Mouse (Mus musculus): ENCODE measurements at regions not wholly inside any gene's neighbourhood (a gene's known extent, or its start where the extent isn't known, plus 50 kb on each side); places are given as distances from the start of the nearest gene placed in this dataset.

DNA sequence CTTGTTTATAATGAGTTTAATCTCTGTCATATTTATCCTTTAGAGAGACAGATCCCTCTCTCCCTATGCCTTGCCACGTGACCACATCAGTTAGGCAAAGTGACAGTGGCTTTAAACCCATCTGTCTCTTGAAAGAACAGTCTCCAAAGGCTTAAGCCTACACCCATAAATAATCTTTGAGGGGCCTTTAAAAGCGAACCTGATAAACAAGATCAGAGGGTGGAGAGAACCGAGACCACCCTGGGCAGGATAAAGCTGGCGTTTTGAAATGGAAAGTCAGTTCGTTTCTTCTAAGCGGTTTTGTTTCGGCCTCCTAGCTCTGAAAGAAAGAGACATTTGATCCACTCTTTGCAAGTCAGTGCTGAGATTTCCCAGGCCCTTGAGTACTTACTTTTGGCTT lies 149.5 kb downstream of the Ackr3 start:
- no peaks in the 10 kb centered on the region for H3K4me1 ChIP-seq (ENCODE audit: insufficient read depth, low read depth, low read length)
- DNase-seq (ENCODE audit: low spot score), result no peak
- no peak overlapping the region for H3K9ac ChIP-seq (replicated peaks; ENCODE audit: low read depth)
- H3K36me3 ChIP-seq (ENCODE audit: insufficient read depth, low read length), result no peaks in the 10 kb centered on the region
- no peaks in the 10 kb centered on the region for H3K9me3 ChIP-seq (ENCODE audit: low read length)
- no peak overlapping the region for H3K4me3 ChIP-seq (ENCODE audit: low read depth, low read length)
- ATAC-seq, result no peak
- WGBS, result 31% methylated on average over 7 of the region's 7 CpGs
- TF ChIP-seq EP300 (IDR thresholded peaks at IDR 0.05) (no peak), CTCF (IDR thresholded peaks at IDR 0.05) (no peak)
- no peaks in the 10 kb centered on the region for H3K27me3 ChIP-seq (replicated peaks; ENCODE audit: insufficient read depth, low read length)
- H3K27ac ChIP-seq (ENCODE audit: low read length), result no peak overlapping the region
- no peak overlapping the region for H3K4me2 ChIP-seq (replicated peaks; ENCODE audit: low read depth, low read length)

DNA sequence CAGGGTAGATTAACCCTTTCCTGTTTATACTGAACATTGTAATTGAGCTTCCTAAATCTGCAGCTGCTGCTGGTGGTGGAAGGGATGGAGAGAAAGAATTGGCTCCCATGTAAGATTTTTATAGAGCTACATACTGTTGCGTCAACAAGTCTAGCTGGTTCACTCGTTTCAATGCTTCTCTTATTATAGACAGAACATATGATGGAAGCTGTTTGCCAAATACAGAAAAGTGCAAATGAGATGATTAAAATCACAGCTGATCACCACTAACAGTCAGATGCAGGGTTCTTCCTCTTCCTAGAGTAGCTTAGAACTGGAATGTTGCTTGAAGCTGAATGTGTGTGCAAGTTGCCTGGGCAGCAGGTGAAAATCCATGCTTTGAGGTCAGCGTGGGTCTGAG lies 152.8 kb downstream of the Ackr3 start:
- no peaks in the 10 kb centered on the region for H3K4me1 ChIP-seq (ENCODE audit: insufficient read depth, low read depth, low read length)
- H3K27me3 ChIP-seq (replicated peaks; ENCODE audit: insufficient read depth, low read length), result no peaks in the 10 kb centered on the region
- DNase-seq (ENCODE audit: low spot score), result no peak
- TF ChIP-seq CTCF (IDR thresholded peaks at IDR 0.05) (no peak), EP300 (IDR thresholded peaks at IDR 0.05) (no peak)
- no peaks in the 10 kb centered on the region for H3K9me3 ChIP-seq (ENCODE audit: low read length)
- no peaks in the 10 kb centered on the region for H3K36me3 ChIP-seq (ENCODE audit: insufficient read depth, low read length)
- ATAC-seq, result no peak
- H3K9ac ChIP-seq (replicated peaks; ENCODE audit: low read depth), result no peak overlapping the region
- no peak overlapping the region for H3K4me2 ChIP-seq (replicated peaks; ENCODE audit: low read depth, low read length)
- H3K27ac ChIP-seq (ENCODE audit: low read length), result no peak overlapping the region
- no peak overlapping the region for H3K4me3 ChIP-seq (ENCODE audit: low read depth, low read length)
- WGBS, result 68% methylated on average over 3 of the region's 3 CpGs

DNA sequence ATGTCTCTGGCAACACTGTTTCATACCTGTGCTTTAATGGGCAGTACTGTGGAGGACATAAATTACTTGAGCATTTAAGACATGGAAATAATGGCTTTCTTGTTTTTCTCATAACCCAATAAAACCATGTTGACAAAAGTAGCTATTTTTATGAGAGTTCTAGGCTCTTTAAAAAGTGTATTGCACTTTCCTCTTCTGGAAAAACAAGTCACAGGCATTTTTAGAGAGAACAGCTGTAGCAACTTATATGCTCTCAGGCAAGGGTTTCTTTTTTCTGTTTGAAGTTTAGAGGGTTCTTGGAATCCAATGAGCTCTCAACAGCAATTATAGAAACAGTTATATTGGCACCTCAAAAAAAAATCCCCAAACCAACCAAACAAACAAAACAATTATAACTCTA lies 153.6 kb downstream of the Ackr3 start:
- no peak overlapping the region for H3K9ac ChIP-seq (replicated peaks; ENCODE audit: low read depth)
- no peak for TF ChIP-seq CTCF (IDR thresholded peaks at IDR 0.05)
- TF ChIP-seq EP300 (IDR thresholded peaks at IDR 0.05), result no peak
- H3K4me3 ChIP-seq (ENCODE audit: low read depth, low read length), result no peak overlapping the region
- H3K4me1 ChIP-seq (ENCODE audit: insufficient read depth, low read depth, low read length), result no peaks in the 10 kb centered on the region
- no peak overlapping the region for H3K27ac ChIP-seq (ENCODE audit: low read length)
- no peaks in the 10 kb centered on the region for H3K9me3 ChIP-seq (ENCODE audit: low read length)
- no peaks in the 10 kb centered on the region for H3K36me3 ChIP-seq (ENCODE audit: insufficient read depth, low read length)
- DNase-seq (ENCODE audit: low spot score), result no peak
- H3K4me2 ChIP-seq (replicated peaks; ENCODE audit: low read depth, low read length), result no peak overlapping the region
- ATAC-seq, result no peak
- H3K27me3 ChIP-seq (replicated peaks; ENCODE audit: insufficient read depth, low read length), result no peaks in the 10 kb centered on the region

DNA sequence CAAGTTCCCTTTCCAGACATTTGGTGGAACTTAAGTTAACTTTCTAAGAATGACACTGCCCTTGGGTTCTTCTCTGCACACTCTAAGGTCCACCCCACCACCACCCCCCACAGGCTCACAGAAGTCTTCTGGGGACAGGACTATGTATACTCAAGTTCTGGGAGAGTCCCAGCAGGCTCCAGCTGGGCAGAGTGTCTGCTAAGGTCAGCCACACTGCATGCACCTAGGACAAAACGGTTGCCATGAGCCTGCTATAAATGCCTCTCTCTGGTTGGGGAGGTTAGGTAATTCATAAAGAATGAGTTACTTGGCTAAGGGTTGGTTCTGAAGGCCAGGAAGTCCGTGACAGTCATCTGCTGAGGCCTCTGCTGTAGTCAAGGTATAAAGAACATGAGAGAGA lies 155.2 kb downstream of the Ackr3 start:
- WGBS, result 76% methylated on average over 2 of the region's 2 CpGs
- Histone ChIP-seq H3K27me3 (replicated peaks; ENCODE audit: insufficient read depth, low read length) (no peaks in the 10 kb centered on the region), H3K4me3 (ENCODE audit: low read depth, low read length) (no peak overlapping the region), H3K9me3 (ENCODE audit: low read length) (no peaks in the 10 kb centered on the region), H3K9ac (replicated peaks; ENCODE audit: low read depth) (no peak overlapping the region), H3K36me3 (ENCODE audit: insufficient read depth, low read length) (no peaks in the 10 kb centered on the region), H3K27ac (ENCODE audit: low read length) (no peak overlapping the region), H3K4me1 (ENCODE audit: insufficient read depth, low read depth, low read length) (no peaks in the 10 kb centered on the region), H3K4me2 (replicated peaks; ENCODE audit: low read depth, low read length) (no peak overlapping the region)
- ATAC-seq (no peak), DNase-seq (ENCODE audit: low spot score) (no peak)
- no peak for TF ChIP-seq CTCF (IDR thresholded peaks at IDR 0.05)
- TF ChIP-seq EP300 (IDR thresholded peaks at IDR 0.05), result no peak

DNA sequence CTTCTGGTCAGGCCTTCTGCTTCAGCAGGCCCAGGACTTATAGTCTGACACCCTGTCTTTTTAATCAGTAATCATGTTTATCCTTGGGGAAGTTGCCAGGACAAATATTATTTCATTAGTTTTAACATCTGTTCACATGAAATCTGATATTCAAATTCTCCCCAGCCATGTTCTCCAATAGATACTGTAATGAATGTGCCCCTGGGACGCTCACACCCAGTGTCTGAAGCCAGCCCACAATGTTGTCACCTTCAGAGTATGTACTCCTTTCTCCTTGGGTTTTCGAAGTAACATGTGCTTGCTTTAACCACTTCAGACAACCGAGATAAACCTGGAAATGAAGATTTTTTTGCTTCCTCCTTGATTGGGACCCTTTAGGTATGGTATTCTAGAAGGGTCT lies 156.3 kb downstream of the Ackr3 start:
- no peaks in the 10 kb centered on the region for H3K36me3 ChIP-seq (ENCODE audit: insufficient read depth, low read length)
- no peak overlapping the region for H3K27ac ChIP-seq (ENCODE audit: low read length)
- ATAC-seq (no peak), DNase-seq (ENCODE audit: low spot score) (no peak)
- no peak overlapping the region for H3K9ac ChIP-seq (replicated peaks; ENCODE audit: low read depth)
- WGBS, result 58% methylated on average over 3 of the region's 3 CpGs
- no peak overlapping the region for H3K4me3 ChIP-seq (ENCODE audit: low read depth, low read length)
- no peak for TF ChIP-seq EP300 (IDR thresholded peaks at IDR 0.05)
- TF ChIP-seq CTCF (IDR thresholded peaks at IDR 0.05), result no peak
- no peak overlapping the region for H3K4me2 ChIP-seq (replicated peaks; ENCODE audit: low read depth, low read length)
- H3K9me3 ChIP-seq (ENCODE audit: low read length), result no peaks in the 10 kb centered on the region
- H3K4me1 ChIP-seq (ENCODE audit: insufficient read depth, low read depth, low read length), result no peaks in the 10 kb centered on the region
- no peaks in the 10 kb centered on the region for H3K27me3 ChIP-seq (replicated peaks; ENCODE audit: insufficient read depth, low read length)

DNA sequence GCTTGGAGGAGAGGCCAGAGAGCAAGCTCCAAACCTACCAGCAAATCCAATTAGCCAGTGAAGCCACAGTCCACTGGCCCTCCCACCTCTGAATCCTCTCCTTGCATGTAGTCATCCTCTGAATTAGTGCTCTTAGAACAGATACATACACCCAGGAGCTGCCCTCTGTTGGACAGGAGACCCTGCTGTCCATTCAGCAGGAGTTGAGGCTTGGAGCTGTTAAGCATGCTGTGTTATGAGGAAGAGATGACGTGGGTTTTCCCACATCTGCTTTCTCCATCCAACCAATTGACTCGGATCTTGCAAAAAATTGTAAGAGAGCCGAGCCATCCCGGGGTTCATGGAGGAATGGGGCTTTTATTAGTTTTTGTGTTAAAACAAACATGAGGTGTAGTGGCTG lies 160.7 kb downstream of the Ackr3 start:
- DNase-seq (ENCODE audit: low spot score), result no peak

DNA sequence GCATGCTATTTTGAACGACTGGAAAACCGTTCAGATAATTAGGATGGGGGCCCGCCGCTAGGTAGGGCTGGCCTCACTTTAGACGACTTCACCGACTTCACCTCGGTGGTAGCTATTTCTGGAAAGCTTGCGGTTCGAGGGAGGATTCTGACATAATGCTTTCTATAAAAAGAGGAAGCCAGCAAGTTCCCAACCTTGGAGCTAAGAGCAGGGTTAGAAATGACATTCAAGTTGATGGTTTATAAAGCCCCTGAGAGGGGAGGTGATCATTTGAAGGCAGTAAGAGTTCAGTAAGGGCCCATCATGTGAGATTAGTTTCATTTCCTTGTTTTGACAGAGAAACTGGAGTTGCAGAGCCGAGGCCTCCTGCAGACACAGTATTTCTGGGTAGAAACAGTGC lies 164.8 kb downstream of the Ackr3 start:
- DNase-seq (ENCODE audit: low spot score) (no peak), ATAC-seq (no peak)
- no peak for TF ChIP-seq CTCF (IDR thresholded peaks at IDR 0.05)
- no peak for TF ChIP-seq EP300 (IDR thresholded peaks at IDR 0.05)
- Histone ChIP-seq H3K27ac (ENCODE audit: low read length) (no peak overlapping the region), H3K4me2 (replicated peaks; ENCODE audit: low read depth, low read length) (no peak overlapping the region), H3K4me1 (ENCODE audit: insufficient read depth, low read depth, low read length) (no peaks in the 10 kb centered on the region), H3K4me3 (ENCODE audit: low read depth, low read length) (no peak overlapping the region), H3K27me3 (replicated peaks; ENCODE audit: insufficient read depth, low read length) (no peaks in the 10 kb centered on the region), H3K9ac (replicated peaks; ENCODE audit: low read depth) (no peak overlapping the region), H3K9me3 (ENCODE audit: low read length) (no peaks in the 10 kb centered on the region), H3K36me3 (ENCODE audit: insufficient read depth, low read length) (no peaks in the 10 kb centered on the region)
- 70% methylated on average over 10 of the region's 10 CpGs for WGBS

More for the DNA sequence above, 160.7 kb downstream of the Ackr3 start:
- Histone ChIP-seq H3K27ac (ENCODE audit: low read length) (no peak overlapping the region), H3K4me3 (ENCODE audit: low read depth, low read length) (no peak overlapping the region), H3K27me3 (replicated peaks; ENCODE audit: insufficient read depth, low read length) (no peaks in the 10 kb centered on the region), H3K4me2 (replicated peaks; ENCODE audit: low read depth, low read length) (no peak overlapping the region), H3K4me1 (ENCODE audit: insufficient read depth, low read depth, low read length) (no peaks in the 10 kb centered on the region), H3K9me3 (ENCODE audit: low read length) (no peaks in the 10 kb centered on the region), H3K9ac (replicated peaks; ENCODE audit: low read depth) (no peak overlapping the region), H3K36me3 (ENCODE audit: insufficient read depth, low read length) (no peaks in the 10 kb centered on the region)
- no peak for ATAC-seq
- 68% methylated on average over 4 of the region's 4 CpGs for WGBS
- no peak for TF ChIP-seq CTCF (IDR thresholded peaks at IDR 0.05)
- no peak for TF ChIP-seq EP300 (IDR thresholded peaks at IDR 0.05)
